Mouse (Mus musculus) spleen, embryonic (tissue): ENCODE data around the gene Itprid1.

ENCODE experiments used
- CTCF ChIA-PET: fragments of 350-600 bp; sonication (Branson Sonifier 250); formaldehyde crosslinking; loops from one replicate; lab custom pipeline; 2022; lab: Charles Lee

Gene Itprid1

GRCm38 (mm10) chr6:55836650-55837320 lies at the start of gene Itprid1:
TSS of gene Itprid1 (plus strand) at chr6:55836895.
- CTCF ChIA-PET, result no interaction called here

GRCm38 (mm10) chr6:55789557-55789956 lies 47.1 kb upstream of the Itprid1 start:
- CTCF ChIA-PET, result no interaction called here

GRCm38 (mm10) chr6:55791852-55792496 lies 44.7 kb upstream of the Itprid1 start:
- CTCF ChIA-PET, result no interaction called here

GRCm38 (mm10) chr6:55792536-55792935 lies 44.2 kb upstream of the Itprid1 start:
- CTCF ChIA-PET, result no interaction called here

- CTCF ChIA-PET, result no interaction called here
Observed at GRCm38 (mm10) chr6:55802686-55803085, 34.0 kb upstream of the Itprid1 start.

GRCm38 (mm10) chr6:55803357-55803756 lies 33.3 kb upstream of the Itprid1 start:
- CTCF ChIA-PET, result no interaction called here

- CTCF ChIA-PET, result no interaction called here
Observed at GRCm38 (mm10) chr6:55803991-55804680, 32.6 kb upstream of the Itprid1 start.

- CTCF ChIA-PET, result no interaction called here
Observed at GRCm38 (mm10) chr6:55804681-55805000, 32.1 kb upstream of the Itprid1 start.

GRCm38 (mm10) chr6:55805291-55806137 lies 31.2 kb upstream of the Itprid1 start:
- CTCF ChIA-PET, result no interaction called here

GRCm38 (mm10) chr6:55806537-55806936 lies 30.2 kb upstream of the Itprid1 start:
- CTCF ChIA-PET, result no interaction called here

- CTCF ChIA-PET, result no interaction called here
Observed at GRCm38 (mm10) chr6:55808692-55809091, 28.0 kb upstream of the Itprid1 start.

GRCm38 (mm10) chr6:55811153-55811552 lies 25.5 kb upstream of the Itprid1 start:
- CTCF ChIA-PET, result no interaction called here

GRCm38 (mm10) chr6:55812353-55812752 lies 24.3 kb upstream of the Itprid1 start:
- CTCF ChIA-PET, result no interaction called here

GRCm38 (mm10) chr6:55814184-55814926 lies 22.3 kb upstream of the Itprid1 start:
- CTCF ChIA-PET, result no interaction called here

GRCm38 (mm10) chr6:55816911-55817310 lies 19.8 kb upstream of the Itprid1 start:
- CTCF ChIA-PET, result no interaction called here

GRCm38 (mm10) chr6:55829722-55830121 lies 7.0 kb upstream of the Itprid1 start:
- CTCF ChIA-PET, result no interaction called here

- CTCF ChIA-PET, result no interaction called here
Observed at GRCm38 (mm10) chr6:55852589-55852988, 15.9 kb downstream of the Itprid1 start.

- CTCF ChIA-PET, result no interaction called here
Observed at GRCm38 (mm10) chr6:55856085-55856484, 19.4 kb downstream of the Itprid1 start.

- CTCF ChIA-PET, result no interaction called here
Observed at GRCm38 (mm10) chr6:55865206-55865605, 28.5 kb downstream of the Itprid1 start.

- CTCF ChIA-PET, result no interaction called here
Observed at GRCm38 (mm10) chr6:55879356-55879960, 42.8 kb downstream of the Itprid1 start.

GRCm38 (mm10) chr6:55880886-55881285 lies 44.2 kb downstream of the Itprid1 start:
- CTCF ChIA-PET, result no interaction called here
